Mouse (Mus musculus): ENCODE data around the gene Mettl17.

GRCm38 (mm10) chr14:51843882-51844281, 40.8 kb upstream of the Mettl17 start:
- TF ChIP-seq CTCF (conservative IDR thresholded peaks at IDR 0.05; ENCODE audit: insufficient read depth, insufficient read length, low read depth, low read length) (no peak), POLR2A (IDR thresholded peaks at IDR 0.05; ENCODE audit: low read depth, low read length) (no peak)
